Mouse (Mus musculus): Measurements from ENCODE around the gene Gm20388. TPM values are rescaled to one million over a fixed set of nuclear protein-coding genes. Genes with fewer than 3 reads are reported as not detected.

Gene Gm20388
- total and polyA plus RNA-seq, 2 experiments from 2014 or later = 17.3 TPM; not detected in 1

- ATAC-seq (ENCODE audit: insufficient read depth, low read depth) = no peak
- DNase-seq (ENCODE audit: low spot score) = no peak
- H3K36me3 ChIP-seq (replicated peaks; ENCODE audit: control insufficient read depth, insufficient read depth, low read length) = no peaks in the 10 kb centered on the region
- H3K4me3 ChIP-seq (ENCODE audit: low read depth, low read length) = no peak overlapping the region
- WGBS = 85% methylated on average over 4 of the region's 4 CpGs
- H3K9ac ChIP-seq (replicated peaks; ENCODE audit: low read depth, low read length) = no peak overlapping the region
- H3K4me1 ChIP-seq (ENCODE audit: control insufficient read depth, insufficient read depth) = peaks cover 38% of the 10 kb centered on the region
- TF ChIP-seq CTCF (IDR thresholded peaks at IDR 0.05; ENCODE audit: low read depth) (no peak), EP300 (IDR thresholded peaks at IDR 0.05; ENCODE audit: low read depth) (no peak)
- H3K9me3 ChIP-seq (replicated peaks; ENCODE audit: control insufficient read depth, low read length) = no peaks in the 10 kb centered on the region
- no peak overlapping the region for H3K4me2 ChIP-seq (ENCODE audit: low read depth, low read length)
- H3K27me3 ChIP-seq (ENCODE audit: control insufficient read depth, insufficient read depth, low read length) = no peaks in the 10 kb centered on the region
- no peak overlapping the region for H3K27ac ChIP-seq (ENCODE audit: low read depth)
Observed at GRCm38 (mm10) chr8:122529159-122529558, 2618.5 kb downstream of the Gm20388 start.

GRCm38 (mm10) chr8:122531312-122531711 lies 2620.7 kb downstream of the Gm20388 start:
- Histone ChIP-seq H3K27ac (ENCODE audit: low read depth) (peak overlapping the region; percentile 82), H3K9ac (replicated peaks; ENCODE audit: low read depth, low read length) (no peak overlapping the region), H3K27me3 (ENCODE audit: control insufficient read depth, insufficient read depth, low read length) (no peaks in the 10 kb centered on the region), H3K4me1 (ENCODE audit: control insufficient read depth, insufficient read depth) (peaks cover 17% of the 10 kb centered on the region), H3K9me3 (replicated peaks; ENCODE audit: control insufficient read depth, low read length) (no peaks in the 10 kb centered on the region), H3K4me3 (ENCODE audit: low read depth, low read length) (no peak overlapping the region), H3K4me2 (ENCODE audit: low read depth, low read length) (peak overlapping the region; percentile 35), H3K36me3 (replicated peaks; ENCODE audit: control insufficient read depth, insufficient read depth, low read length) (no peaks in the 10 kb centered on the region)
- DNase-seq (ENCODE audit: low spot score) (peak; percentile 28), ATAC-seq (ENCODE audit: insufficient read depth, low read depth) (peak; percentile 44)
- WGBS = 57% methylated on average over 8 of the region's 8 CpGs
- TF ChIP-seq CTCF (IDR thresholded peaks at IDR 0.05; ENCODE audit: low read depth) (no peak), EP300 (IDR thresholded peaks at IDR 0.05; ENCODE audit: low read depth) (peak; percentile 50; the same call in 1 of the 2 replicates)

- Histone ChIP-seq H3K4me3 (ENCODE audit: low read depth, low read length) (no peak overlapping the region), H3K9me3 (replicated peaks; ENCODE audit: control insufficient read depth, low read length) (no peaks in the 10 kb centered on the region), H3K4me1 (ENCODE audit: control insufficient read depth, insufficient read depth) (0 out of 2 replicates have a peak, but pooled peaks cover 10% of the 10 kb centered on the region), H3K9ac (replicated peaks; ENCODE audit: low read depth, low read length) (no peak overlapping the region; the same call in 1 of the 2 replicates), H3K4me2 (ENCODE audit: low read depth, low read length) (no peak overlapping the region), H3K27me3 (ENCODE audit: control insufficient read depth, insufficient read depth, low read length) (no peaks in the 10 kb centered on the region), H3K36me3 (replicated peaks; ENCODE audit: control insufficient read depth, insufficient read depth, low read length) (no peaks in the 10 kb centered on the region), H3K27ac (ENCODE audit: low read depth) (peak overlapping the region; percentile 49)
- WGBS = 2% methylated on average over 6 of the region's 6 CpGs
- DNase-seq (ENCODE audit: low spot score) (peak; percentile 47), ATAC-seq (ENCODE audit: insufficient read depth, low read depth) (peak; percentile 69)
- TF ChIP-seq EP300 (IDR thresholded peaks at IDR 0.05; ENCODE audit: low read depth) (no peak), CTCF (IDR thresholded peaks at IDR 0.05; ENCODE audit: low read depth) (no peak)
Observed at GRCm38 (mm10) chr8:122537033-122537432, 2626.4 kb downstream of the Gm20388 start.

- WGBS = 68% methylated on average over 2 of the region's 2 CpGs
- H3K4me3 ChIP-seq (ENCODE audit: low read depth, low read length) = no peak overlapping the region
- H3K36me3 ChIP-seq (replicated peaks; ENCODE audit: control insufficient read depth, insufficient read depth, low read length) = no peaks in the 10 kb centered on the region
- H3K9me3 ChIP-seq (replicated peaks; ENCODE audit: control insufficient read depth, low read length) = no peaks in the 10 kb centered on the region
- 0 out of 2 replicates have a peak, but pooled peaks cover 10% of the 10 kb centered on the region for H3K4me1 ChIP-seq (ENCODE audit: control insufficient read depth, insufficient read depth)
- no peak overlapping the region for H3K4me2 ChIP-seq (ENCODE audit: low read depth, low read length)
- H3K9ac ChIP-seq (replicated peaks; ENCODE audit: low read depth, low read length) = no peak overlapping the region
- H3K27me3 ChIP-seq (ENCODE audit: control insufficient read depth, insufficient read depth, low read length) = no peaks in the 10 kb centered on the region
- H3K27ac ChIP-seq (ENCODE audit: low read depth) = peak overlapping the region; percentile 49; the same call in 1 of the 2 replicates
- ATAC-seq (ENCODE audit: insufficient read depth, low read depth) = no peak
- TF ChIP-seq EP300 (IDR thresholded peaks at IDR 0.05; ENCODE audit: low read depth) (no peak), CTCF (IDR thresholded peaks at IDR 0.05; ENCODE audit: low read depth) (no peak)
- DNase-seq (ENCODE audit: low spot score) = no peak
Observed at GRCm38 (mm10) chr8:122537812-122538211, 2627.2 kb downstream of the Gm20388 start.

- DNase-seq (ENCODE audit: low spot score) = no peak
- Histone ChIP-seq H3K4me1 (ENCODE audit: control insufficient read depth, insufficient read depth) (0 out of 2 replicates have a peak, but pooled peaks cover 10% of the 10 kb centered on the region), H3K36me3 (replicated peaks; ENCODE audit: control insufficient read depth, insufficient read depth, low read length) (no peaks in the 10 kb centered on the region), H3K9ac (replicated peaks; ENCODE audit: low read depth, low read length) (no peak overlapping the region), H3K9me3 (replicated peaks; ENCODE audit: control insufficient read depth, low read length) (no peaks in the 10 kb centered on the region), H3K27me3 (ENCODE audit: control insufficient read depth, insufficient read depth, low read length) (no peaks in the 10 kb centered on the region), H3K4me2 (ENCODE audit: low read depth, low read length) (no peak overlapping the region), H3K4me3 (ENCODE audit: low read depth, low read length) (no peak overlapping the region), H3K27ac (ENCODE audit: low read depth) (no peak overlapping the region)
- no peak for ATAC-seq (ENCODE audit: insufficient read depth, low read depth)
- TF ChIP-seq CTCF (IDR thresholded peaks at IDR 0.05; ENCODE audit: low read depth) (no peak), EP300 (IDR thresholded peaks at IDR 0.05; ENCODE audit: low read depth) (no peak)
- WGBS = 80% methylated on average over 9 of the region's 9 CpGs
Observed at GRCm38 (mm10) chr8:122538310-122539076, 2627.9 kb downstream of the Gm20388 start.
